Mouse (Mus musculus): ENCODE results near the gene Dhx33. TPM values are rescaled to one million over a fixed set of nuclear protein-coding genes. Genes with fewer than 3 reads are reported as not detected.
A peak's percentile ranks its signal among the peaks of the same experiment; 100 is the strongest.

Dhx33 gene
- polyA plus RNA-seq, 1 experiment from 2014 or later: 12.1 TPM

DNA sequence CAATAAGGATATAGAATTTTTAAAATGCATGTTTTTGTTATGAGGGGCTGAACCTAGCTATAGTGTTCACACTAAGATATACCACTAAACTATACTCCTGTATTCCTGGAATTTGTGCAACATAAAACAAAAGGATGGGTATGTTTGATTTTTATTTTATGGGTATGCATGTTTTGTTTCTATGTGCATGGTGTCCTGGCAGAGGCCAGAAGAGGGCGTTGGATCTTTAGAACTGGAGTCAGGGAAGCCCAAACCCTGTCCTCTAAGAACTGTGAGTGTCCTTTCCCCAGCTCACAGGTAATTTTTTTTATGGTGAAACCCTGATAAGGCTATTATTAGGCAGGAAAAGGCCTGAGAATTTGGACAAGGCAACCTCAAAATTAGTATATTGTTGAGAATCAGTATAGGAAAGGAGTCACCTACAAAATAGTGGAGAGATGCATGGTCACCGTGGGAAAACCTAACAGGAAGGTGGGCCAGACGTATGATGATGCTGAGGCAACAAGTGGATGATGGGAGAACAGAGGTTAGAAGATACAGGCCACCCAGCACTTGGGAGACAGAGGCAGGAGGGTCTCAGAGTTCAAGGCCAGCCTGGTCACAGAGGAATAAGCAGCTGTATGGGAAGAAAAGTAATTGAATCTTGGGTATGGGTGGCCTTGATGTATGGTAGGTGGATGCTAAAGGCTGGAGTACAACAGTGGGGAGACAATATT is 25.3 kb upstream of the Dhx33 start:
- ATAC-seq (replicated peaks; ENCODE audit: low FRiP score, low read depth) (no peak), DNase-seq (ENCODE audit: low spot score) (no peak)
- Histone ChIP-seq H3K27me3 (ENCODE audit: insufficient read depth, low read length) (no peaks in the 10 kb centered on the region), H3K4me1 (replicated peaks; ENCODE audit: insufficient read depth, low read length) (peaks cover 8% of the 10 kb centered on the region; the same call in 1 of the 2 replicates), H3K9me3 (replicated peaks; ENCODE audit: low read length) (no peaks in the 10 kb centered on the region), H3K4me2 (ENCODE audit: low read length) (no peak overlapping the region), H3K36me3 (ENCODE audit: insufficient read depth, low read length) (peaks cover 19% of the 10 kb centered on the region), H3K9ac (ENCODE audit: low read depth, low read length) (no peak overlapping the region), H3K4me3 (replicated peaks; ENCODE audit: low read depth, low read length) (no peak overlapping the region), H3K27ac (no peak overlapping the region)
- TF ChIP-seq CTCF (IDR thresholded peaks at IDR 0.05; ENCODE audit: low read depth): no peak
- WGBS: 73% methylated on average over 3 of the region's 3 CpGs

DNA sequence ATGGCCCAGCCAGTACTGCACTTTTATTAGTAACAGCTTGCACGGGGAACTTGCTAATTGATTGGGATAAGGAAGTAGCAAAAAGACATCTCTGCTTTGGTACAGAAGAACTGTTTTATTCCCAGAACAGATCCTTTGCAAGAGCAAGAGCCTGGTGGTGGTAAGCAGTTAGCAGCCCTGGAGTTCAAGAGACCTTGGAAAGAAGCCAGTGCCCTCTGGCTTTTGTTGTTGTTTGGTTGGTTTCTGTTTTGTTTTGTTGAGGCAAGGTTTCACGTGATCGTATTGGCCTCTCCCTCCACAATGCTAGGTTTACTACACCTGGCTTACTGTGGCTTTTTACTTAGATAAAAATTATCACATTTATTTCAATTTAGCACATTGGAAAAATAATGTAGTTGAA is 24.0 kb upstream of the Dhx33 start:
- no peak overlapping the region for H3K27ac ChIP-seq
- H3K4me2 ChIP-seq (ENCODE audit: low read length): no peak overlapping the region
- 71% methylated on average over 3 of the region's 3 CpGs for WGBS
- no peak for DNase-seq (ENCODE audit: low spot score)
- TF ChIP-seq CTCF (IDR thresholded peaks at IDR 0.05; ENCODE audit: low read depth): no peak
- H3K9me3 ChIP-seq (replicated peaks; ENCODE audit: low read length): no peaks in the 10 kb centered on the region
- no peaks in the 10 kb centered on the region for H3K27me3 ChIP-seq (ENCODE audit: insufficient read depth, low read length)
- no peak overlapping the region for H3K9ac ChIP-seq (ENCODE audit: low read depth, low read length)
- ATAC-seq (replicated peaks; ENCODE audit: low FRiP score, low read depth): no peak
- no peak overlapping the region for H3K4me3 ChIP-seq (replicated peaks; ENCODE audit: low read depth, low read length)
- peaks cover 19% of the 10 kb centered on the region for H3K36me3 ChIP-seq (ENCODE audit: insufficient read depth, low read length)
- H3K4me1 ChIP-seq (replicated peaks; ENCODE audit: insufficient read depth, low read length): peaks cover 8% of the 10 kb centered on the region; the same call in 1 of the 2 replicates

DNA sequence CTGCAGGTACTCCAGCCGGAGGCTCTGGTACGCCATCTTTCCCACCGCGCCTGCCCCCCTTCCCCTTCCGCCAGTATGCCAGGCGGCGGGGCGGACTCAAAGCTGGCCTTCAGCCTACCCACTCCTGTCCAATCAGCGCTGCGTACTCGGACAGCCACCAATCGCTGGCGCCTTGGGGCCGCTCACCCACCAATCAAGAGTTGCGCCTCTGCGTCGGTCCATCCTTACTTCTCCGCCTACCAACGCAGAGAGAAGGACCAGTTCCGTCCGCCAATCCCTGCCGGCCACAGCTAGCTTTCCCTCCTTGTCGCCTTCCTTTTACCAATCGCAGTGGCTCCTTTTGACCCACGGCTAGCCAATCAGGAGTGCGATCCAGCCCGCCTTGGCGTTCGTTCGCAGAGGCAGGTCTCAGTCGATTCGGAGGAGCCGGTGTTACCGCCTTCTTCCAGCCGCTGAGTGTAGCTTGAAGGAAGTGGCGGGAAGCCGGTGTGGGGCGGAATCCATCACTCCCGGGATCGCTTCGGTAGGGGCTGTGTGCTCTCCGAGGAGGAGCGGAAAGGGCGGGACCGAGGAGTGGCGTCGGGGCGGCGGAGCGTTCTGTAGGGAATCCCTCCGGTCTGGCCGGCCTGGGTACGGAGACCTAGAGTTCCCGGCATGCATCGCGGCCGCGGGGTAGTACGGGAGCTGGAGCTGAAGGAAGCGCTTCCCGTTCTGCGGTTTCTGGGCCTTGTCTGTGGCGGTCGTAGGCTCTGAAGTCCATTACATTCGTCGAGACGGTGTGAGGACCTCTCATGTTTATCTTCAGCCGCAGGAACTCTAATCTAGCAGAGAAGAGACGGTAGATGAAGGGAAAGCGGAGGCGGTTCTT is 15.2 kb upstream of the Dhx33 start, which contains the start of the genes Mis12 and Derl2:
TSS of gene Mis12 (plus strand) at position 411 of the 868 bp plus-strand sequence.
TSS of gene Derl2 (minus strand) at position 641 of the 868 bp plus-strand sequence.
- peak; percentile 99 for ATAC-seq (replicated peaks; ENCODE audit: low FRiP score, low read depth)
- H3K4me2 ChIP-seq (ENCODE audit: low read length): peak within 1 kb of the TSS; percentile 87
- H3K4me3 ChIP-seq (replicated peaks; ENCODE audit: low read depth, low read length): peak within 1 kb of the TSS; percentile 86
- DNase-seq (ENCODE audit: low spot score): peak; percentile 100
- H3K27ac ChIP-seq: peak within 1 kb of the TSS; percentile 86
- under 1% methylated on average over 65 of the region's 71 CpGs for WGBS
- H3K9ac ChIP-seq (ENCODE audit: low read depth, low read length): peak within 1 kb of the TSS; percentile 83
- H3K9me3 ChIP-seq (replicated peaks; ENCODE audit: low read length): no peaks in the 10 kb centered on the region
- TF ChIP-seq CTCF (IDR thresholded peaks at IDR 0.05; ENCODE audit: low read depth): no peak
- H3K36me3 ChIP-seq (ENCODE audit: insufficient read depth, low read length): no peaks in the 10 kb centered on the region
- peaks cover 11% of the 10 kb centered on the region; the same call in 1 of the 2 replicates for H3K4me1 ChIP-seq (replicated peaks; ENCODE audit: insufficient read depth, low read length)
- H3K27me3 ChIP-seq (ENCODE audit: insufficient read depth, low read length): no peaks in the 10 kb centered on the region

- peak overlapping the region; percentile 86 for H3K4me3 ChIP-seq (replicated peaks; ENCODE audit: low read depth, low read length)
- peak overlapping the region; percentile 72; the same call in 1 of the 2 replicates for H3K27ac ChIP-seq
- H3K4me2 ChIP-seq (ENCODE audit: low read length): peak overlapping the region; percentile 87
- H3K27me3 ChIP-seq (ENCODE audit: insufficient read depth, low read length): no peaks in the 10 kb centered on the region
- WGBS: 5% methylated on average over 27 of the region's 28 CpGs
- ATAC-seq (replicated peaks; ENCODE audit: low FRiP score, low read depth) (peak; percentile 18), DNase-seq (ENCODE audit: low spot score) (no peak)
- H3K9ac ChIP-seq (ENCODE audit: low read depth, low read length): peak overlapping the region; percentile 83
- H3K4me1 ChIP-seq (replicated peaks; ENCODE audit: insufficient read depth, low read length): peaks cover 11% of the 10 kb centered on the region; the same call in 1 of the 2 replicates
- 0 out of 2 replicates have a peak, but pooled peaks cover 4% of the 10 kb centered on the region for H3K36me3 ChIP-seq (ENCODE audit: insufficient read depth, low read length)
- no peaks in the 10 kb centered on the region for H3K9me3 ChIP-seq (replicated peaks; ENCODE audit: low read length)
- no peak for TF ChIP-seq CTCF (IDR thresholded peaks at IDR 0.05; ENCODE audit: low read depth)
Observed at GRCm38 (mm10) chr11:71018416-71019200, 14.4 kb upstream of the Dhx33 start.

- 84% methylated on average over 1 of the region's 1 CpGs for WGBS
- H3K36me3 ChIP-seq (ENCODE audit: insufficient read depth, low read length): peaks cover 17% of the 10 kb centered on the region; the same call in 1 of the 2 replicates
- H3K4me3 ChIP-seq (replicated peaks; ENCODE audit: low read depth, low read length): no peak overlapping the region
- no peak overlapping the region for H3K27ac ChIP-seq
- no peak for ATAC-seq (replicated peaks; ENCODE audit: low FRiP score, low read depth)
- no peak overlapping the region for H3K4me2 ChIP-seq (ENCODE audit: low read length)
- no peaks in the 10 kb centered on the region for H3K27me3 ChIP-seq (ENCODE audit: insufficient read depth, low read length)
- no peaks in the 10 kb centered on the region for H3K9me3 ChIP-seq (replicated peaks; ENCODE audit: low read length)
- no peak for TF ChIP-seq CTCF (IDR thresholded peaks at IDR 0.05; ENCODE audit: low read depth)
- H3K4me1 ChIP-seq (replicated peaks; ENCODE audit: insufficient read depth, low read length): peaks cover 11% of the 10 kb centered on the region; the same call in 1 of the 2 replicates
- DNase-seq (ENCODE audit: low spot score): no peak
- H3K9ac ChIP-seq (ENCODE audit: low read depth, low read length): no peak overlapping the region
Observed at GRCm38 (mm10) chr11:71017051-71017450, 12.8 kb upstream of the Dhx33 start.
